Mouse (Mus musculus) spleen, adult 2 months (tissue): ENCODE measurements at regions not wholly inside any gene's neighbourhood (a gene's known extent, or its start where the extent isn't known, plus 50 kb on each side); places are given as distances from the start of the nearest gene placed in this dataset.

Experiments used
- CTCF ChIP-seq: fragments of 200-500 bp; IDR thresholded peaks from 2 replicates; pipeline ENCODE4 v1.5.1; 2011; ENCODE audit warnings: mild to moderate bottlenecking, inconsistent platforms; ENCODE audit not compliant: insufficient read depth, insufficient read length, insufficient replicate concordance; ENCODE audit errors: extremely low read depth
- POLR2A ChIP-seq: fragments of 200-500 bp; IDR thresholded peaks from 2 replicates; pipeline ENCODE4 v1.6.1; 2011; ENCODE audit warnings: low read depth, low read length, inconsistent platforms

DNA sequence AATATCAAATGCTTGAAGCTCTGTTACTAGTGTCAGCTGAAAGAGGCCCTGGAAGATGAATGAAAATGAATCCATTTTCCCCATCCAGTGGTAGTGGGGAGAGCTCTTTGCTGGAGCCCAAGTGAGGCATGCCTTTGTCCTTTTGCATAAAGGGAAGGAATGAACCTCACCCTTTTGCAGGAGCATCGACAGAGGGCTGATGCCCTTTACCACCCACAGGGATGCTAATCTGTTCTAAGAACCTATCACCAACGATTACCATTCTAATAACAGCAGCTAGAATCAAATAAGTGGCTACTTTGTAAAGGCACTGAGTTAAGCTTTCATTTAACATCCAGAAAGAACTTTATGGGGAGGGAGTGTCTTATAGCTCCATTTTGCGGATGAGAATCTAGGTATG is 184.9 kb upstream of the Nlrp1b start:
- TF ChIP-seq CTCF: no peak
- TF ChIP-seq POLR2A: no peak
